Mouse (Mus musculus) left cerebral cortex, adult 2 months (tissue): ENCODE data around the gene Rpl26. TPM values are rescaled to one million over a fixed set of nuclear protein-coding genes. Genes with fewer than 3 reads are reported as not detected.
"Not testable (repeated sequence)": the region's sequence is repeated elsewhere in the genome, so short reads cannot be mapped to it uniquely, and the experiment has no call there.

Experiments
- DNase-seq, 2 experiments: peaks; one replicate each; pipeline ENCODE4 v3.0.0; 2021 to 2022; ENCODE audit warnings: low spot score in 2 of 2, mixed read lengths in 1 of 2; ENCODE audit errors: extremely low spot score in 1 of 2
- H3K27ac ChIP-seq: fragments of 200-600 bp; 2 replicates; pipeline ENCODE4 v1.8.1; 2022
- H3K4me3 ChIP-seq: fragments of 200-600 bp; 2 replicates; pipeline ENCODE4 v1.8.1; 2022
- CTCF ChIP-seq: fragments of 200-600 bp; IDR thresholded peaks from 2 replicates; pipeline ENCODE4 v1.8.1; 2022; ENCODE audit warnings: antibody characterized with exemption, mild to moderate bottlenecking, moderate library complexity
- intact Hi-C: fragments of 180-260 bp; cut with DNase I; formaldehyde crosslinking; loops from one replicate; pipeline ENCODE4 v1.15.1; 2025
- total RNA-seq, 2 experiments: library from RNA; stranded (reverse); gene quantifications; 2 replicates each; pipeline ENCODE4 v1.2.3; 2021

Rpl26 gene
- total RNA-seq, 2 experiments from 2014 or later = 727 to 749 TPM

DNA sequence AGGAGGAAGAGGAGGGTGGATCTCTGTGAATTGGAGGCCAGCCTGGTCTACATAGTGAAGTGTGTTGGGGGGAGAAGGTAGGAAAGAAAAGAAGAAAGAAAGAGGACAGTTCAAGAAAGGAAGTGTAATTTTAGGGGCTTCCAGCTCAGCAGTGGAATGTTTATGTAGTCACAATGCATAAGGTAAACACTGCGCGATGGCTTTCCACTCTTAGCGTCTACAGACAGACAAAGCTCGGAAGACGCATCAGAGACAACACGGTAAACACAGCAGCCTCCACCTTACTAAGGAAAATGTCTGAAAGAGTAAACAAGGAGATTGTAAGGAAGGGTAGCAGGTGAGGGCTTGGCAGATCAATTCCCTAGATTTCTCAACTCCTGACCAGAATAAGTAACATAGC is 28.6 kb downstream of the Rpl26 start:
- no peak overlapping the region for H3K4me3 ChIP-seq
- intact Hi-C loops = no loop called here
- DNase-seq = no peak
- no peak overlapping the region for H3K27ac ChIP-seq
- TF ChIP-seq CTCF = no peak

DNA sequence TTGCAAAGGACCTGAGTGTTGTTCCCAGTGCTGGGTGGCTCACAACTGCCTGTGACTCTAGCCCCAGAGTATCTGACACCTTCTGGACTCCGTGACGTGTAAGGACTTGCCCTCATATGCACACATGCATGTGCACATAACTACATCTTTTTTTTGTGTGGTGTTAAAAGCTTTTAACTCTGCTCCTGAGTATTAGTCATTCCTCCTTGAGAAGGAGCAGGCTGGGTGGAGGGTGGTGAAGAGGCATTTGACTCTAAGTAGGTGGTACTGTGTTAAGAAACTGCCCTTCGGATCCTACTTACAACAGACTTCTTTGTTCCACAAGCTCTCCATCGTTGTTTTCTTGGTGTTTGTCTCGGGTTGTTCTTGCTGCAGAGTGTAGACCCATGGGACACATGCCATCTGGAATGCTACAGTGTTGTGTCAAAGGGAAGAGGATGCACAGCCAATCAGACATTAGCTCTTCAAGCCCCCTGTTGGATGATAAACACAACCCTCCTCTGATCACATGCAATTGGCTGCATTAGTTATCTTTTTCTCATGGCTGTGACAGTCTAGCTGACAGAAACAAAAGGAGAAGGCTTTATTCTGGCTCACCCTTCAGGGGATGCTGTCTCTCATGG is 32.6 kb downstream of the Rpl26 start:
- no peak for TF ChIP-seq CTCF
- intact Hi-C loops = no loop called here
- H3K27ac ChIP-seq = no peak overlapping the region
- no peak overlapping the region for H3K4me3 ChIP-seq
- no peak for DNase-seq

DNA sequence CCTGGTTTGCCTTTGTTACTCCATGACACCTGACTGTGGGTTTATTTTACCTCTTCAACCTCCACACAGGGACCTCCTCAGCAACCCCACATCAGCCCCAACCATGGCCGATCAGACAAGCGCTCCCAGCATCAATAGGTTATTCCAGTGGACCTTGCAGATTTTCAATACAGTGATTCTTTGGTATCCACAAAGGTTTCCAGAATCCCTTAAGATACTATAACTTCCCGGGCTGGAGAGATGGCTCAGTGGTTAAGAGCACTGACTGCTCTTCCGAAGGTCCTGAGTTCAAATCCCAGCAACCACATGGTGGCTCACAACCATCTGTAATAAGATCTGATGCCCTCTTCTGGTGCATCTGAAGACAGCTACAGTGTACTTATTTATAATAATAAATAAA is 35.6 kb downstream of the Rpl26 start:
- H3K27ac ChIP-seq, intact Hi-C loops, DNase-seq, H3K4me3 ChIP-seq: not testable (repeated sequence)

DNA sequence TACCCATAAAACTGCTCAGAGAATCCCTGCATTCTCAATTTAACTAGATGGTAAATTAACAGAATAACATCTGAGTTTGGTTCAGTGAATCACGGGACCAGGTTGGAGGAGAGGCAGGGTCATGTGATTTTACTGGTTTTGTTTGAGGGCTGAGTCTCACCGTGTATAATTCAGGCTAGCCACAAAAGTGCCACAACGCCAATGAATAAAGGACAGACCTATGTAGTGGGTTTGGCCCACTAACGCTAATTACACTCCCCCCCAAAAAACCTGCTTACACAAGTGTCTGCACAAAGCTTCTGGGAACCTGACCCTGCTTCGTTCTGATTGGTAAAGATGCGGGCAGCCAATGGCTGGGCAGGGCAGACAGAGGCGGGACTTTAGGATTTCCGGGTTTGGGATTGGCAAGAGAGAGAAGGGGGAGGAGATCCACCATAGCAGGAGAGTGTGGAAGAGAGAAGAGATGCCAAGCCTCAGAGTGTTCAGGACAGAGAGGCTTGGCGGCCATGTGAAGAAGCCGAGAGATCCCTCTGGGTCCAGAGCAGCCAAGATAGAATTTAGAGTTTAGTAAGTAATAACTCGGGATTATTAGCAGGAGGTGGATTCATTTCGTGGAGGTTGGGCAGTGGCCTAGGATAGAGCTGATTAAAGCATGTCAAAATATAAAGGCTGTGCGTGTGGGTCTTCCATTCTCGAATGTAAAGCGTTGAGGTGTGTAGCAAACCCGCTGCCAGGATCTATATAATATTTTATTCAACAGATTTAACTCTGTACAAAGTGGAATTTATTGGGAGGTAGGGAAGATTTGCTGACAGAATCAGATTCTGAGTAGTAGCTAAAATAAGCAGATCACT is 38.3 kb downstream of the Rpl26 start:
- intact Hi-C loops = loop anchor here (2.0 kb wide), 2 partner anchors 27 to 35 kb away; no protein-coding TSS in a partner anchor
- H3K27ac ChIP-seq = peak overlapping the region; percentile 80
- no peak for TF ChIP-seq CTCF
- H3K4me3 ChIP-seq = peak overlapping the region; percentile 57
- DNase-seq = peak; percentile 80 to 87

DNA sequence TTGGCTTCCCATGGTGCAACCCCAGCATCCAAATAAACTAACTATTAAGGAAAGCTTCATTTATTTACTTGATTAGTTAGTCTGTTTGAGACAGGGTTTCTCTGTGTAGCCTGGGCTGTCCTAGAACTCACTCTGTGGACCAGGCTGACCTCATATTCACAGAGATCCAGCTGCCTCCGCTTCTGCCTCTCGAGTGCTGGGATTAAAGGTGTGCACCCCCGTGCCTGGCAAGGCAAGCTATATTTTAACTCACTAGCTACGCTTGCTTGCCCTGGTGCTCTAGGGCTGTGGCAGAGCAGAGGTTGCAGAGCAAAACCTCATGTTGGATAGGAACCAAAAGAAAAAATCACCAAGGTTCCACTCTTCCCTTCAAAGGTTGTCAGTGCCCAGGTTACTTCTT is 39.1 kb downstream of the Rpl26 start:
- no peak for TF ChIP-seq CTCF
- no peak for DNase-seq
- peak overlapping the region; percentile 78; the same call in 1 of the 2 replicates for H3K27ac ChIP-seq
- H3K4me3 ChIP-seq = peak overlapping the region; percentile 57
- intact Hi-C loops = no loop called here

DNA sequence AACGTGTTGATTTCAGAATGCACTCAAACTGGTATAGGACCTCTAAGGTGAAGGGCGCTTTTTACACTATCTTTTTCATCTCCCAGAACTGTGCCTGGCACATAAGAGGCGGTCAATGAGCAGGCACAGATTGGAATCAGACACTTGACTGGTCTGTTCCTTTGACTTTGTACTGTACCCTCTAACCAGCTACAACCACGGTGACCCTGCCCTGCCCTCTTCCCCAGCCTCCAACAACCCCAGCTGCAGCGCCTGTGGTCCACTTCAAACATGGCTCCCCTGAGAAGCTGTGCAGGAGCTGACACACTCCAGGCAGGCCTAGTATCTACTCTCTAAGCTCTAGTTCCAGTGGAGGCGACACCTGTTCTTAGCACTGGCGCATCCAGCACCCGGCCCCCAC is 41.3 kb downstream of the Rpl26 start:
- no peak for TF ChIP-seq CTCF
- H3K4me3 ChIP-seq = no peak overlapping the region
- DNase-seq = no peak
- intact Hi-C loops = no loop called here
- H3K27ac ChIP-seq = no peak overlapping the region

DNA sequence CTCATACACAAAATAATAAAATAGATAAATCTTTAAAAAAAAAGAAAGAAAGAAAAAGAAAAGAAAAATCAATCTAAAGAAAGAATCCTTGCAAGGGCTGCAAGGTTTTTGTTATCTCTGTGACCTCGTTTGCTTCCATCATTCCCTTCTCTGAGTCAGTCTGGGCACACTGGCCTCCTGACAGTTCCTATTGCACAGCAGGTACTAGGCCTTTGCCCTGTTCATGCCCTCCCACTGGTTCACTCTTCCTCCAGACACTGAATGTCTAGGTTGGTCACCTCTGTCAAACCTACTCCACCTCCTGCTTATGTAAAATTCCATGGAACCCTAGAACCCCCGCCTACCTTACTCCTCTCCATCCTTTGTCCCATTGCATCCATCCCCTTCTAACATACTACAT is 43.9 kb downstream of the Rpl26 start:
- H3K27ac ChIP-seq = no peak overlapping the region
- intact Hi-C loops = no loop called here
- H3K4me3 ChIP-seq = no peak overlapping the region
- no peak for DNase-seq
- no peak for TF ChIP-seq CTCF

DNA sequence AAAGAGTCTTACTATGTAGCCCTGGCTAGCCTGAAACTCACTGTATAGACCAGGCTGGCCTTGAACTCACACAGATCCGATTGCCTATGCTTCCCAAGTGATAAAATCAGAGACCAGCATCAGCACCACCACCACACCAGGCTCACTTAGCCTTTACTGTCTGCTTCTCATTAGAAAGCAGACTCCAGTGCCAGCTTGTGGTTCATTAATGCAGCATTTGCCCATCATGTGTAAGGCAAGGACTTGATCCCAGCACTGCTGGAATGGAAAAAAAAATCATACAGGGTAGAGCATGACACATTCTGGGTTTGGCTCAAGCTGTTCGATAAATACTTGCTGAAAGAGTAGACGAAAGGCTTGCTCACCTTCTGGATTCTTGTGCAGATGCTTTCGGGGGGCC is 44.6 kb downstream of the Rpl26 start:
- Histone ChIP-seq H3K4me3 (peak overlapping the region; percentile 48; the same call in 1 of the 2 replicates), H3K27ac (peak overlapping the region; percentile 89)
- DNase-seq = no peak
- intact Hi-C loops = no loop called here
- TF ChIP-seq CTCF = no peak

DNA sequence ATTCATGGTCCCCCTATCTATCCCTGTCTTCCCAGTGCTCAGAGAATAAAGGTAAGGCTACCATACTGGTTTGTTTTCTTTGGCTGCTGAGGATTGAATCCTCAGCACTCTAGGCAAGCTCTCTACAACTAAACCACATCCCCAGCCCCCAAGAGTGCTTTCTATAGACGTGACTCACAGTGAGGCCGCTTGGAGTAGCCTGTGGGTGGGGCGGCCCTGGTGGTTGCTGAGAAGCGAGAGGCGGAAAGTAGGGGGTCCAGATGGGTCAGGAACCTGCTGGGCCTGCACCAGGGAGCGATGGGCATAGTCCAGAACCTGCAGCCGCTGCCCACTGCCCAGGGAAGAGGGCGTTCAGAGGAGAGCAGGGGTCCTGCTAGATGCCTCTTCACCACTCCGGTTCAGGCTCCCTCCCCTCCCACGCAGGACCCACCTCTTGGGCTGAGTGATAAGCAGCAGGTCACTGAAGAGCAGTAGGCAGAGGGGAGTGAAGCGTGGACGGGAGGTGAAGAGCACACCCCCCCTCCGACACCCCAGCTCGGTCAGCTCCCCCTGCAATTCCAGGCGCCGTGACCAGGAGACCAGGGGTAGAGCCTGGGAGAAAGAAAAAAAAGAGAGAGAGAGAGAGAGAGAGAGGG is 45.5 kb downstream of the Rpl26 start:
- DNase-seq = peak; percentile 54 to 61
- no peak for TF ChIP-seq CTCF
- intact Hi-C loops = no loop called here
- peak overlapping the region; percentile 89 for H3K27ac ChIP-seq
- H3K4me3 ChIP-seq = peak overlapping the region; percentile 48

DNA sequence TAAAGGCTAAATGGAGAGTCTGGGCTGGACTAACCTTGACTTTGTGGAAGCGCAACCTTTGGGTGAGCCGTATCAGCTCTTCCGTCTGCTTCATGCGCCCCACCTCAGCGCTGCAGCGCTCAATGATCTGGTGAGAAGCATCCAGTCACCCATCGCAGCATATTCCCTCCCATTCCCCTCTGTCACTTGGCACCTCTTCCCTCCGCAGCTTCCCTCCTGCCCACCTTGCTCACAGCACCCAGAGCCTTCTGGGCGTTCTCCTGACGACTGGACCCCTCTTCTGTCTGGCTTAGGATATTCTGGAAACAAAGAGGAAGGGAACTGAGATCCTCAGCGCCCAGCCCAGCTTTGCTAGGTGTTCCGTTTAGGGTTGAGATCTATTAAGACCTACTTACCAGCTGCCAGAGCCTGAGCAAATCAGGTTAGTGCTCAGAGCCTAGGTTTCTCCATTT is 46.2 kb downstream of the Rpl26 start:
- intact Hi-C loops = no loop called here
- peak overlapping the region; percentile 83 for H3K27ac ChIP-seq
- no peak for TF ChIP-seq CTCF
- H3K4me3 ChIP-seq = peak overlapping the region; percentile 48
- no peak for DNase-seq

DNA sequence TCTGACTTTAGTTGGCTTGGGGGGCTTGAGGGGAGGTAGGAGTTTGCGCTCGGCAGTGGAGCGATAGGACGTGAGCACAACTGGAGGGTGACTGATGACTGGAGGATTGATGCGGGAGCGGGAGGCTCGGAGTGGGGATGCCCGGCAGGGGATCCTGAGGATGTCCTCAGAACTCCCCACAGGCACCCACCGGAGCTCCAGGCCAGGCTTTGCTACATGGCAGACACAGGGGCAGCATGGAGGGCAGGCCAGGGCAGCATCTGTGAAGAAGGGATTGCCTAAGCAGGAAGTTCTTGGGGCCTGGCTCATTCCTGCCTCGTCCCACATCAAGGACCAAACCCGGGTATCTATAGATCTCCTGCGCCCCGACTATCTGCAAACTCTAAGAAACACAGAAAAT is 52.5 kb downstream of the Rpl26 start:
- TF ChIP-seq CTCF = no peak
- peak overlapping the region; percentile 27 for H3K4me3 ChIP-seq
- intact Hi-C loops = no loop called here
- H3K27ac ChIP-seq = no peak overlapping the region
- no peak for DNase-seq

DNA sequence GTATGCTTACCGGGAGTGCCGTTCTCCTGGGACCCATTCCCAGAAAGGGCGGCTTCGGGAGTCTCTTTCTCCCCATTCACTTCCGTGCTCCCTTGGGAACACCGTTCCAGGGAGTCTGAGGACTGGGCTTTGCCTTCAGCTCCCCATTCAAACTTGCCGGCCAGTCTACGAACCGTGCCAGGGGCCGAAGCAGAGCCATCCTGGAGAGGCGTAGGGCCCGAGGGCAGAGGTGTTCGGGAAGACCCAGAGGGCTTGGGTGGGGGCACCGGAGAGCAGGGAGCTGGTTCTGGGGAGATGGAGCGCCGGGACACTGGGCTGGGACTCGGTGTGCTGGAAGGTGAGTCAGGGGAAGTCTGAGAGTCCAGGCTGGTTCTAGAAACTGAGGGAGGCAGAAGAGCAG is 53.0 kb downstream of the Rpl26 start:
- no peak for TF ChIP-seq CTCF
- DNase-seq = no peak
- intact Hi-C loops = no loop called here
- Histone ChIP-seq H3K27ac (no peak overlapping the region), H3K4me3 (peak overlapping the region; percentile 27)
